Mouse (Mus musculus): Measurements from ENCODE around the gene Zswim4.

Gene Zswim4

GRCm38 (mm10) chr8:84200652-84201544, 36.0 kb downstream of the Zswim4 start:
- no peak for DNase-seq (ENCODE audit: low spot score in 2 of 2)

- DNase-seq (ENCODE audit: low spot score in 2 of 2) = no peak
These were observed 36.7 kb downstream of the Zswim4 start for GRCm38 (mm10) chr8:84200126-84200555.

- no peak for DNase-seq (ENCODE audit: low spot score in 2 of 2)
These were observed 37.3 kb downstream of the Zswim4 start for GRCm38 (mm10) chr8:84199348-84200125.

GRCm38 (mm10) chr8:84198871-84199270, 38.0 kb downstream of the Zswim4 start:
- no peak for DNase-seq (ENCODE audit: low spot score in 2 of 2)

- DNase-seq (ENCODE audit: low spot score in 2 of 2) = peak; percentile 83 to 85
These were observed 38.7 kb downstream of the Zswim4 start for GRCm38 (mm10) chr8:84197922-84198774.

- DNase-seq (ENCODE audit: low spot score in 2 of 2) = peak; percentile 77 to 85
These were observed 39.5 kb downstream of the Zswim4 start for GRCm38 (mm10) chr8:84197141-84197921.

- no peak for DNase-seq (ENCODE audit: low spot score in 2 of 2)
These were observed 42.6 kb downstream of the Zswim4 start for GRCm38 (mm10) chr8:84194224-84194743.

GRCm38 (mm10) chr8:84193566-84193965, 43.3 kb downstream of the Zswim4 start:
- no peak for DNase-seq (ENCODE audit: low spot score in 2 of 2)

- DNase-seq (ENCODE audit: low spot score in 2 of 2) = no peak
These were observed 43.7 kb downstream of the Zswim4 start for GRCm38 (mm10) chr8:84193161-84193560.

- DNase-seq (ENCODE audit: low spot score in 2 of 2) = peak in 1 of 2 experiments; percentile 66
These were observed 44.3 kb downstream of the Zswim4 start for GRCm38 (mm10) chr8:84192555-84192954.

GRCm38 (mm10) chr8:84192023-84192422, 44.8 kb downstream of the Zswim4 start:
- DNase-seq (ENCODE audit: low spot score in 2 of 2) = no peak

- DNase-seq (ENCODE audit: low spot score in 2 of 2) = no peak
These were observed 46.5 kb downstream of the Zswim4 start for GRCm38 (mm10) chr8:84190191-84190867.

- DNase-seq (ENCODE audit: low spot score in 2 of 2) = no peak
These were observed 47.3 kb downstream of the Zswim4 start for GRCm38 (mm10) chr8:84189603-84190002.

- no peak for DNase-seq (ENCODE audit: low spot score in 2 of 2)
These were observed 48.2 kb downstream of the Zswim4 start for GRCm38 (mm10) chr8:84188671-84189070.

- no peak for DNase-seq (ENCODE audit: low spot score in 2 of 2)
These were observed 49.6 kb downstream of the Zswim4 start for GRCm38 (mm10) chr8:84187065-84187755.

GRCm38 (mm10) chr8:84186547-84186946, 50.3 kb downstream of the Zswim4 start:
- DNase-seq (ENCODE audit: low spot score in 2 of 2) = peak in 1 of 2 experiments; percentile 64

- no peak for DNase-seq (ENCODE audit: low spot score in 2 of 2)
These were observed 51.7 kb downstream of the Zswim4 start, which contains the start of gene Nanos3 for GRCm38 (mm10) chr8:84185117-84185516. Gene Nanos3, minus strand, starts transcription at chr8:84185217.

GRCm38 (mm10) chr8:84184085-84185043, 52.5 kb downstream of the Zswim4 start:
- no peak for DNase-seq (ENCODE audit: low spot score in 2 of 2)
